Mouse (Mus musculus) heart, postnatal 0 days (tissue): ENCODE results near the gene Ugt1a10. TPM values are rescaled to one million over a fixed set of nuclear protein-coding genes. Genes with fewer than 3 reads are reported as not detected.
"Not testable (repeated sequence)": the region's sequence is repeated elsewhere in the genome, so short reads cannot be mapped to it uniquely, and the experiment has no call there.

ENCODE experiments used
- ATAC-seq: fragments of 200-750 bp; cut with Nextera tagmentation; 2 replicates; pipeline ENCODE4 v1.8.0; 2017; ENCODE audit warnings: low read depth, moderate number of reproducible peaks, moderate library complexity; ENCODE audit not compliant: insufficient read depth
- DNase-seq: peaks from one replicate; pipeline ENCODE4 v3.0.0-alpha.2; 2016; ENCODE audit warnings: low spot score
- H3K27ac ChIP-seq: fragments of 300-500 bp; sonication (generic); 2 replicates; pipeline ENCODE4 v1.5.1; 2014; ENCODE audit warnings: low read depth, mild to moderate bottlenecking
- H3K27me3 ChIP-seq: fragments of 300-500 bp; sonication (generic); 2 replicates; pipeline ENCODE4 v1.6.1; 2014; ENCODE audit warnings: low read length, mixed read lengths; ENCODE audit not compliant: control insufficient read depth, insufficient read depth
- H3K36me3 ChIP-seq: fragments of 300-500 bp; sonication (generic); replicated peaks from 2 replicates; pipeline ENCODE4 v1.6.1; 2014; ENCODE audit warnings: low read length, mixed read lengths; ENCODE audit not compliant: control insufficient read depth, insufficient read depth
- H3K4me1 ChIP-seq: fragments of 300-500 bp; sonication (generic); 2 replicates; pipeline ENCODE4 v1.6.1; 2014; ENCODE audit warnings: antibody characterized with exemption; ENCODE audit not compliant: control insufficient read depth, insufficient read depth
- H3K4me2 ChIP-seq: fragments of 300-500 bp; sonication (generic); 2 replicates; pipeline ENCODE4 v1.6.1; 2014; ENCODE audit warnings: low read depth, mild to moderate bottlenecking, low read length, moderate library complexity
- H3K4me3 ChIP-seq: fragments of 300-500 bp; sonication (generic); 2 replicates; pipeline ENCODE4 v1.5.1; 2014; ENCODE audit warnings: low read depth, low read length
- H3K9ac ChIP-seq: fragments of 300-500 bp; sonication (generic); replicated peaks from 2 replicates; pipeline ENCODE4 v1.6.1; 2014; ENCODE audit warnings: low read depth, low read length, mixed read lengths
- H3K9me3 ChIP-seq: fragments of 300-500 bp; sonication (generic); replicated peaks from 2 replicates; pipeline ENCODE4 v1.6.1; 2016; ENCODE audit warnings: low read length; ENCODE audit not compliant: control insufficient read depth
- CTCF ChIP-seq: IDR thresholded peaks from 2 replicates; pipeline ENCODE4 v1.5.1; 2016; ENCODE audit warnings: antibody characterized with exemption, control low read depth, low read depth
- EP300 ChIP-seq: IDR thresholded peaks from 2 replicates; pipeline ENCODE4 v1.6.1; 2016; ENCODE audit warnings: antibody characterized with exemption, low read depth
- WGBS: fragments of 180-500 bp; shearing (Covaris S2); extraction: QIAGEN DNeasy Blood & Tissue Kit; methylation state at CpG from one replicate; pipeline ENCODE4 v1.1.7; 2014; 5-methylcytosine and 5-hydroxymethylcytosine counted together
- polyA plus RNA-seq: library from polyadenylated mRNA; unstranded; fragments of >200 nt; fragmentation: Nextera tagmentation; extraction: Ambion mirVana; gene quantifications from 2 replicates; pipeline ENCODE4 v1.2.1, GENCODE M21; 2015
- total RNA-seq: library from RNA; depleted of rRNA; stranded (reverse); fragments of >200 nt; gene quantifications from 2 replicates; pipeline ENCODE4 v1.2.3, GENCODE M21; 2014; ENCODE audit warnings: low replicate concordance

The Ugt1a10 gene
- total and polyA plus RNA-seq, 2 experiments from 2014 or later: not detected

DNA sequence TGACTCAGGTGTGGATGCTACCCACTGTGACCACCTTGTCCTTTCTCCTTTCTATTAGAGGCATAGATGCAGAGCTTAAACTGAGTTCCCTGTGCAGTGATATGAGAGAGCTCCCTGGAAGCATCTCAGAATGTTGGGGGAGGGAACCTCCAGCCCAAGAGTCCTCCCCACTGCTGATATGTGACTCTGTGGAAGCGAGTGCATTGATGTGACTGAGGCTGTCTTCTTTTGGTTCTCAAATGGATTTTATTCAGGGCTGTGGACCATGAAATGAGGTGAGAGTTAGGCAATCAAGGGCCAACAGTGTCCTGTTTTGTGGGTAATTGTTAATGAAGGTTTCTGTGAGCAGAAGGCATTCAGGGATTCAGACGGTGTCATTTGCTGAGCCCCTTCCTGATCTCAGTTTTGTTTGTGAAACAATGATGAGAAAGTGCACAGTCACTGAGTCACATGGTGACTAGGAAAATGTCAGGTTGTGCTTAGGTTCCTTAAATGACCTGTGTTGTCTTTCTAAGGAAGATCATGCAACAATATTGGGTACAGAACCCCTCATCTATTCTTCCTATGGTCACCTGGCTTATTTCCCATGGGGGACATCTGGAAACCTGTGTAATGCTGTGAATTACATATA, 11.4 kb downstream of the Ugt1a10 start:
- H3K4me1 ChIP-seq, H3K4me2 ChIP-seq, H3K27me3 ChIP-seq, ATAC-seq, H3K9ac ChIP-seq, H3K27ac ChIP-seq, H3K9me3 ChIP-seq, DNase-seq, H3K36me3 ChIP-seq, H3K4me3 ChIP-seq: not testable (repeated sequence)
- WGBS: 63% methylated on average over 1 of the region's 2 CpGs

GRCm38 (mm10) chr1:88070495-88070894, 15.3 kb downstream of the Ugt1a10 start, which contains the start of gene Ugt1a9:
Ugt1a9 (plus strand) TSS chr1:88070800.
- H3K27me3 ChIP-seq: no peaks in the 10 kb centered on the region
- no peak within 1 kb of the TSS for H3K4me2 ChIP-seq
- no peaks in the 10 kb centered on the region for H3K9me3 ChIP-seq
- no peak within 1 kb of the TSS for H3K9ac ChIP-seq
- TF ChIP-seq EP300: no peak
- TF ChIP-seq CTCF: no peak
- no peak within 1 kb of the TSS for H3K4me3 ChIP-seq
- no peaks in the 10 kb centered on the region for H3K4me1 ChIP-seq
- DNase-seq: no peak
- no peaks in the 10 kb centered on the region for H3K36me3 ChIP-seq
- 69% methylated on average over 2 of the region's 2 CpGs for WGBS
- no peak within 1 kb of the TSS for H3K27ac ChIP-seq
- no peak for ATAC-seq

GRCm38 (mm10) chr1:88070902-88071301, 15.7 kb downstream of the Ugt1a10 start:
- no peaks in the 10 kb centered on the region for H3K36me3 ChIP-seq
- 77% methylated on average over 4 of the region's 4 CpGs for WGBS
- TF ChIP-seq CTCF: no peak
- TF ChIP-seq EP300: no peak
- no peak overlapping the region for H3K4me3 ChIP-seq
- no peaks in the 10 kb centered on the region for H3K27me3 ChIP-seq
- ATAC-seq (no peak), DNase-seq (no peak)
- H3K9ac ChIP-seq: no peak overlapping the region
- H3K4me1 ChIP-seq: no peaks in the 10 kb centered on the region
- no peaks in the 10 kb centered on the region for H3K9me3 ChIP-seq
- H3K27ac ChIP-seq: no peak overlapping the region
- H3K4me2 ChIP-seq: no peak overlapping the region

- TF ChIP-seq EP300: no peak
- no peak for TF ChIP-seq CTCF
- Histone ChIP-seq H3K27ac (no peak overlapping the region), H3K4me2 (no peak overlapping the region), H3K4me1 (no peaks in the 10 kb centered on the region), H3K36me3 (no peaks in the 10 kb centered on the region), H3K4me3 (no peak overlapping the region), H3K27me3 (no peaks in the 10 kb centered on the region), H3K9me3 (no peaks in the 10 kb centered on the region), H3K9ac (no peak overlapping the region)
- 75% methylated on average over 2 of the region's 2 CpGs for WGBS
- ATAC-seq: no peak
- DNase-seq: no peak
These were observed 19.3 kb downstream of the Ugt1a10 start for GRCm38 (mm10) chr1:88074471-88074870.

GRCm38 (mm10) chr1:88077128-88077527, 21.9 kb downstream of the Ugt1a10 start:
- Histone ChIP-seq H3K27ac (no peak overlapping the region), H3K4me2 (no peak overlapping the region), H3K9me3 (no peaks in the 10 kb centered on the region), H3K27me3 (no peaks in the 10 kb centered on the region), H3K36me3 (no peaks in the 10 kb centered on the region), H3K9ac (no peak overlapping the region), H3K4me3 (no peak overlapping the region), H3K4me1 (no peaks in the 10 kb centered on the region)
- DNase-seq: no peak
- no peak for ATAC-seq
- WGBS: 100% methylated on average over 1 of the region's 1 CpGs
- no peak for TF ChIP-seq EP300
- no peak for TF ChIP-seq CTCF

DNA sequence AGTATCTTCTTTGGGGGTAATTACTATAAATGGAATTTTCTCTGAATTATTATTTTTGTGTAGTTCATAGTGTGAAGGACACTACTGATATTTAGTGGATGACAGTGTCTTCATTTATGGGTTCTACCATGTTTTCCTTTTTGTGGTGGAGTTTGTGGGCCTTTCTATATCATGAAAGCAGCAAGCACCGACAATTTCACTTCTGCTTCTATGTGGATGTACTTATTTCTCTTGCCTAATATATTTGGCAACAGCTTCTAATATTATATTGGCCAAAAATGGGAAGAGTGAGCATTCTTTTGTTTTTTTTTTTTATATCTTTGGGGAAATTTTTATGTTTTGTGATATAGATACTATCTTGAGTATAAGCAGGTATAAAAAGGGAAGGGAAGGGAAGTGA, 26.5 kb downstream of the Ugt1a10 start:
- Histone ChIP-seq H3K9ac (no peak overlapping the region), H3K4me1 (no peaks in the 10 kb centered on the region), H3K4me3 (no peak overlapping the region), H3K9me3 (no peaks in the 10 kb centered on the region), H3K36me3 (no peaks in the 10 kb centered on the region), H3K27ac (no peak overlapping the region), H3K27me3 (no peaks in the 10 kb centered on the region), H3K4me2 (no peak overlapping the region)
- ATAC-seq: no peak
- WGBS: 69% methylated on average over 1 of the region's 1 CpGs
- no peak for DNase-seq
- TF ChIP-seq EP300 (no peak), CTCF (no peak)
